Mouse (Mus musculus): ENCODE results near the gene Mixl1.

Mixl1 gene

DNA sequence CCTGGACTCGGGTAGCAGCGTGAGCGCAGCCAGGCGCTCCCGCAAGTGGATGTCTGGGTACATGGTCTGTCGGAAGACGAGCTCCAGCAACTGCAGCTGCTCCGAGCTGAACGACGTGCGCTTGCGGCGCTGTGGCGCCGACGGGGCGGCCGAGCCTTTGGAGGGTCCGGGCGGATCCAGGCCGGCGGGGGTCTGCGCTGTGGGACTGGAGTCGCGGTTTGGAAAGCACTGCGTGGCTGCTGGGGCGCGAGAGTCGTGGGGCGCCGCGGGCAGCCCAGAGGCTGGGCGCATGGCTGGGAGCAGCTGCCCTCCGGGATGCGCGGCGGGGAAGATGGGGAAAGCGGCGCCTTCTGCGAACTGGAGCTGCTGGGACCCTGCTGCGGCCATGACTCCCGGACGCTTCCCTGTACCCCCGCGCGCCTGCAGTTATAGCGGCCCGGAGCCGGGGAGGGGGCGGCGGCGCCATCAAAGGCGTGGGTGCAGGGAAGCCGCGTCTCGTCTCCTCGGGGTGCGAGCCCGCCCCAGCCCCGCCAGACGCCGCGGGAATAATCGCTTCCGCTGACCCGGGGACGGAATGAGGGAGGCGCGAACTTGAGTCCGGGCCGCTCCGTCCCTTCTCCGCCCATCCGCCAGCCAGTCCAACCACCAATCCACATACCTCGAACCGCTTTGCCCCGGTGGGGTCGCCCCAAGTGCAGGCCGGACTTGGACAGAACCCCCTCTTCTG lies at the start of gene Mixl1:
Mixl1 (minus strand) TSS at position 409 of the 727 bp plus-strand sequence.
- peak; percentile 46 for DNase-seq (ENCODE audit: low read depth, low spot score)

DNA sequence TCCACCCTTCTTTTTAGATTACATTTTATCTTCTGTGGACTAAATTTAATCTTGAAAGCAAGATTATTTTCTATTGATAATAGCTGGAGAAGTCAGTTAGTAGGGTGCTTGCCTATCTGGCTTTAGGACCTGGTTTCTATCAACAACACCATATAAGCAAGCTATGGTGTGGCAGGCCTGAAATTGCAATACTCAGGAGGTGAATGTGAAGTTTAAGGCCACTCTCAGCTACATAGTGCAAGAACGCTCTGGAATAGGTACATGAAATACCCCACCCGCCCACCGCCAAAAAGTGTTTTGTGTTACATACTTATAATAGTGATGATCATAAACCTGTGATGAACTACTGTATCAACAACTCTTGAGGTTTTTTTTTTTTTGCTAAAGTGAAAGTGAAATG lies 32.4 kb upstream of the Mixl1 start:
- no peak for DNase-seq (ENCODE audit: low read depth, low spot score)

DNA sequence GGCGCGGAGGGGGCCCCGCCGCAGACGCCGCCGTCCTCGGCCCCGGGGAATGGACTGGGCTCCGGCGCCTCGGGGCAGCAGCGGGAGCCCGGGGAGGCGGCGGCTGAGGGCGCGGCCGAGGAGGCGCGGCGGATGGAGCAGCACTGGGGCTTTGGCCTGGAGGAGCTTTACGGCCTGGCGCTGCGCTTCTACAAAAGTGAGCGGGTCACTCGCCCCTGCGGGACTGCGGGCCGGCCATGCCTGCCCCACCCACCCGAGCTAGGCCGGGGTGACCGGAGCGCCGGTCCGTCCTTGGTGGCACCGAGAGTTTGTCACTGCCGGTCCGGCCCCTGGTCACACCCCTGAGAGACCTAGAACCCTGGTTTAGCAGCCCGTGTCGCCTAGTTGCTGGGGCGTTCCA lies 29.3 kb upstream of the Mixl1 start:
- no peak for DNase-seq (ENCODE audit: low read depth, low spot score)

GRCm38 (mm10) chr1:180725704-180726179 lies 28.9 kb upstream of the Mixl1 start, which contains the start of gene Acbd3:
Acbd3 (plus strand) TSS chr1:180726043.
- peak; percentile 67 for DNase-seq (ENCODE audit: low read depth, low spot score)

GRCm38 (mm10) chr1:180723701-180724238 lies 26.9 kb upstream of the Mixl1 start:
- DNase-seq (ENCODE audit: low read depth, low spot score): no peak

DNA sequence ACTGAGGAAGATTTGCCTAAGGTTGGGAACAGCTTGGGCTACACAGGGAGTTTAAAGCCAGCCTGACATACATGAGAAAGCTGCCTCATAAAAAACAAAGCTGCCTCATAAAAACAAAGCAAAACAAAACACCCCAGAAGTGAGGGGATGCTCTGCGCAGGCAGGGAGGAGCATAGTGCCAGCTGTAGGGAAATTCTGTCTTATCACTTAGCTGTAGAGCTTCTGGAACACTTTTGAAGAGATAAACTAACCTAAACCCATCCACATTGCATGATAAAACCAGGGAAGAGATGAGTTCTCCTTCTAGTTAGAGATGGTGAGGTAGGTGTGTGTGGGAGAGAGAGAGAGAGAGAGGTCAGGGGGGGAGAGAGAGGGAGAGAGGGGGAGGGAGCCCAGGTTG lies 25.8 kb upstream of the Mixl1 start:
- no peak for DNase-seq (ENCODE audit: low read depth, low spot score)

- peak; percentile 58 for DNase-seq (ENCODE audit: low read depth, low spot score)
These were observed 23.3 kb upstream of the Mixl1 start for GRCm38 (mm10) chr1:180719951-180720689.

DNA sequence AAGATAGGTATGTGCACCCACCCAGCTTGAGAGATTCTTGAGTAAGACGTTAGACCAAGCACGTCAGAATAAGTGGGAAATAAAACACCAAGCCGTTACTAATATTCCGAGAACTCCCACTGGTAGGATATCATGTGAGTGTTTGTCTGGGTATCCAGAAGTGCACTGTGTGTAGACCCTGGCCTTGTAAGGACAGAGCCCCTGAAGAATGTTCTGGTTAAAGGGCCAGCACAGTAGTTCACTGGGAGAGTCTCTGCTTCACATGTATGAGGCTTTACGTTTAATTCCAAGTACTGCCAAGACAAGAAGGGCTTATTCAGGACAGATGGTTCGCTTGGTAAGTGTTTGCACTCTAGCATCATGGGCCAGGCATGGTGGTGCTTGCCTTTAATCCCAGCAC lies 22.6 kb upstream of the Mixl1 start:
- no peak for DNase-seq (ENCODE audit: low read depth, low spot score)

GRCm38 (mm10) chr1:180718756-180719155 lies 21.9 kb upstream of the Mixl1 start:
- DNase-seq (ENCODE audit: low read depth, low spot score): no peak

DNA sequence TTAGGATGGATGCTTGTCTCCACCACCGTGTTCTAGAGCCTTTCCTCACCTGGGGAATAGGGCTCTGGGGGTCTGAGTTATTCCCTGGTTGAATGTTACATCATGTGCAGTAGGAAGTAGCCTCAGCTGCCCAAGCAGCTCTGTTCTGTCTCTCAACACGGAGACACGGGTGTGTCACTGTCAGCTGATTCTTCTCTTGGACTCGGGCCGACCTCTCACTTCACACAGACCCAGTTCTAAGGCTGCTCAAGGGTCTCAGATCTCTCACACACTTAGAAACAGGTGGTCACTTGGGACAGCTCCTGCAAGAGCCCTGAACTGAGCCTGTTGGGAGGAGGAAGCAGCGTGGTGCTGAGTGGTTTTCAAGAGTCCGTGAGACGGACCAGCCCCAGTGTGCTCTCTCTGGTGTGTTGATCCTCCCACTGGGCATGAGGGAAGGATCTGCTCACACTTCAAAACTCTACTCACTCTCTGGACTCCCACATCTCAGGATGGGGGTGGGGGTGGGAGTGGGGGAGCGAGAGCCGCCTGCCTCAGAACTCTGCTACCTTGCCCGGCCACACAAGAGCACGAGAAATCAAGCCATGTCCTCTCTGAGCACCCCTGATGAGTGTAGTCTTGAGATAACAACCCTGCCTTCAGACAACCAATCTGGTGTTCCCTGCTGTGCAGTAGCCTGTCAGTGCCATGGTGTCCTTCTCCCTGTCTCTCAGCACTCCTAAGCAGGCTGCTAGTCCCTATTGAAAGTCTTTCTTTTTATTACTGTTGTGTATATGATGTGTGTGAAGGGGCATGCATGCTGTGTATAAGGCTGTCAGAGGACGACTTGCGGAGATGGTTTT lies 12.3 kb upstream of the Mixl1 start:
- DNase-seq (ENCODE audit: low read depth, low spot score): no peak

DNA sequence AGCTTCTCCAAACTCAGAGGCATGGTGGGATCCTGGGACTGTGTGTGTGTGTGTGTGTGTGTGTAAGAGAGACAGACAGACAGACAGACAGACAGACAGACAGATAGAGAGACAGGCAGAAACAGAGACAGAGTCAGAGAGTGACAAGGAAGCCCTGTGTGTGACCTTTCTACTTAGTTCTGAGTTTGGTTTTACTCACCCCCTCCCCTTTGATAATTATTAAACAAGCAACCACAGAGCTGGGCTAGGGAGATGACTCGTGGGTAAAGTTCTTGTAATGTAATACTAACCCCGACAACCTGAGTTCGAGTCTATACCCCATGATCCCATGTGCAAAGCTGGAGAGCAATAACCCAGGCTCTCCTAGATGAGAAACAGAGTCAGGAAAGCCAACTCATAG lies 11.0 kb upstream of the Mixl1 start:
- no peak for DNase-seq (ENCODE audit: low read depth, low spot score)

DNA sequence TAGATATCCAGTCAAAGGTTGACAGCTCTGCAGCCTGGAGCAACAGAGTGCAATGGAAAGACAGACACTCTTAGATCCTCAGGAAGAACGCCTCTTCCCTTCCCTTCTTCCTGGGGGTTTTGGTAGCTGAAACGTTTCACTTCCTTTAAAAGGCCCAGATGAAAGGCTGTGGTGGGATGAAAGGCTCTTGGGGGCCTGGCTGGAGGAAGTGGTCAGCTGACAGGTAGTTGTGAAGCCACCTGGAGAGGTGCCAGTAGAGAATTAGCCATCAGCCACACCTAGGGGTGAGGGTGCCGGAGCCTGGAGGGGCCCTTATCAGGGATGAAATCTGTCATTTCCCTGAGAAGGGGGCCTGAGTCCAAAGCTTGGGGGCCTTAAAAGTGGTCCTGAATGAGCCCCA lies 10.5 kb upstream of the Mixl1 start:
- no peak for DNase-seq (ENCODE audit: low read depth, low spot score)

DNA sequence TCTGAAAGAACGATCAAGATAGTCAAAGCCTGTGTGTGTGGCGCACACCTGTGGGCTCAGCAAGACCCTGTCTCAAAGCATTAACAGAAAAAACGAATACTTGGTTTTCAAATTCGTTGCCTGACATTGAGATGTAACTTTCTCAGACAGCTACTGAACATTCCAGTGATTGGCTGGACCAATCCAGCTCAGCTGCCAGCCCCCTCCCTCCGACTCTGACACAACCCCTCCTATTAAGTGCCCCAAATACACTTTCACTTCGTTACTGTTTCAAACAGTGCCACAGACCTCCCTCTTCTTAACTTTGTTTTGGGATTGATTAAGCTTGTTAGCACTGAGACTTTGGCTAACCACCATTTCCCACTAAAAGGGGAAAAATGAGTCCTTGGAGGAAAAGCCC lies 6.6 kb upstream of the Mixl1 start:
- DNase-seq (ENCODE audit: low read depth, low spot score): no peak

DNA sequence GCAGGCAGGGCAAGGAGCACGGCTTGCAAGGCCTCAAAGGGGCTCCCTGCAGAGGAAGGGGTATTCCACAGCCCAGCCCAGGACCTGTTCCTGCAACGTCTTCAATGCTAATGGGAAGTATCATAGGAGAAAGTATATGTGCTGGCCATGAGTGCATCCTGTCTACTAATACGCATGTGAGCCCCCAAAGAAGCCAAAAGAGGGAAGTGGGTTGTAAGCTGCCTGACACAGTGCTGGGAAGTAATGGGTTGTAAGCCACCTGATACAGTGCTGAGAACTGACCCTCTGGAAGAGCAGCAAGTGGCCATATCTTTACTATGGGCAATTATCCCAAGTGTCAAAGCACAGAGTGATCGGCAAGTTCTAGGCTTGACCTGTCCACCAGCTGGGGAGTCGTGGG lies 1.2 kb upstream of the Mixl1 start:
- DNase-seq (ENCODE audit: low read depth, low spot score): no peak

DNA sequence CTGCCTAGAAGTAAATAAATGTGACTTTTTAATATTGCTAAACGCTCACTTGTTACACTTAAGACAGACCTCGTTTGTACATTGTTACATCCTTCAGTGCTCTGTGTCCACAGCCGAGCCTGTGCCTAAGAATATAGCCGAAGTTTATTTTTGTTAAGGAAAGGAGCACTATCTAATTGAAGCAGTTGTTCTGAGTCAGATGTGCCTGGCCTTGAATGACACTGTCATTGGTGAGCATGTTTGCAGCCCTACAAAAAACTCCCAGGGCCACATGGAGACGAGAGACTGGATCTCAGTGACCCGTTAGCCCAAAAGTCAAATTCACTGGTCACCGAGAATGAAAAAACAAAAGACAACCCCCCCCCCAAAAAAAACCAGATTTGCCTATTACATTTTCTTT lies 5.5 kb downstream of the Mixl1 start:
- DNase-seq (ENCODE audit: low read depth, low spot score): no peak
